Mouse (Mus musculus) erythroblast, embryonic 14.5 days (primary cell): ENCODE results near the gene Myo1a.

Source experiments
- GATA1 ChIP-seq: IDR thresholded peaks from 2 replicates; pipeline ENCODE4 v1.6.1; 2012; ENCODE audit warnings: low read length, inconsistent platforms, mixed read lengths
- TAL1 ChIP-seq: IDR thresholded peaks from 3 replicates; pipeline ENCODE4 v1.6.1; 2012; ENCODE audit warnings: low read length, inconsistent platforms, mixed read lengths

DNA sequence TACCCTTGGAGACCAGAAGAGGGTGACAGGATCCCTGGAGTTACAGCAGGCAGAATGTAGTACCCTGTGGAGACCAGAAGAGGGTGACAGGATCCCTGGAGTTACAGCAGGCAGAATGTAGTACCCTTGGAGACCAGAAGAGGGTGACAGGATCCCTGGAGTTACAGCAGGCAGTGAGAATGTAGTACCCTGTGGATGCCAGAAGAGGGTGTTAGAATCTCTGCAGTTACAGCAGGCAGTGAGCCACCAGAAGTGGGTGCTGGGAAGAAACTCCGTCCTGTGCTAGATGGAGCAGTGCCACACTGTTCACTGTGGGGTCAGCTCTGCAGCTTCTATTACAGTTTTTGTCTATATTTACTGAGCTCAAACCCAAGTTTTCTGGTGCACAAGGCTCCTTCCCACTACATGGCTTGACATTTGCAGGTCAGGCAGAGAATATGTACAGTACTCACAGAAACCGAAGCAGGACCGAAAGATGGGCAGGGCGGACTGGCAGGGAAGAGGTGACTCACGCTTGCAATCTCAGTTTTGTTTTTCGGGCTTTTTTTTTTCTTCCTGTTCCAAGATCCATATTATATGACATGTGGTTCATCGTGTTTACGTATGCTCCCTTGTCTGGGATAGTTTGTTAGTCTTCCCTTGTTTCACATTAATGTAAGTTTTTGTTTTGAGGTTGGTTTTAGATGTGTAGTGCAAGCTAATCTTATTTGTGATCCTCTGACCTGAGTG, 30.0 kb upstream of the Myo1a start:
- TF ChIP-seq TAL1, result no peak
- TF ChIP-seq GATA1, result no peak
